10 mouse cellular contexts compared by ENCODE assay signal in the genomic region with DNA sequence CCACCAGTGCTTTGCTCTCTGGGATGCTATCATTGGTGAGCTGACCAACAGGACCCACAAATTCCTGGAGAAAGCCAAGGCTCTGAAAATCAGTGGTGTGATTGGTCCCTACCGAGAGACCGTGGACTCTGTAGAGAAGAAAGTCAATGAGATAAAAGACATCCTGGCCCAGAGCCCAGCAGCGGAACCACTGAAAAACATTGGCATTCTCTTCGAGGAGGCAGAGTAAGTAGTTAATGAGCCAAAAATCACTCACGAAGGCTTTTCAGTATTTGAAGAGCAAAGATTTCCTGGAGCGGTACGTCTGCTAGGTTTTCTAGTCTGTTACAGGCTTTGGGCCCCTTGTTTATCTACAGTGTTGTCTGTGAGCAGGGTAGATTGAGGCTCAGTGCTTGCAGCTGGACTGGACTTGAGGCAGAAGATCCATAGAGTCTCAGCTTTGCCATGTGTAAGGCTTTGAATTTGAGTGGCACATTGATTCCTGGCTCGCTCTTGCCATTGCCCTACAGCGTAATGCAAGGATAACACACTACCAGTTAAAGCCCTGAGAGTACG. TPM values are rescaled to one million over a fixed set of nuclear protein-coding genes. Genes with fewer than 3 reads are reported as not detected.
DNase-seq lines count a peak whose midpoint lies in the region; ATAC-seq and TF ChIP-seq lines count a peak whose summit lies in the region.
"Had no signal": no experiment of that assay in that cellular context is flagged by ENCODE, and none has a peak within 500 bp of the region (broad histone marks: within the 10 kb centered on the region; RNA-seq: fewer than 3 reads in every experiment).

No protein-coding gene starts in this region.

- H3K9me3 ChIP-seq in forebrain, embryonic 16.5 days (ENCODE audit: control insufficient read depth, low read length): no peaks in the 10 kb centered on the region
- H3K9me3 ChIP-seq in forebrain, embryonic 13.5 days (replicated peaks): no peaks in the 10 kb centered on the region

- H3K36me3 ChIP-seq in forebrain, embryonic 16.5 days (ENCODE audit: control insufficient read depth, insufficient read depth): no peaks in the 10 kb centered on the region
- H3K36me3 ChIP-seq in forebrain, embryonic 13.5 days (ENCODE audit: poor library complexity, severe bottlenecking): no peaks in the 10 kb centered on the region; the same call in 1 of the 2 replicates
- H3K36me3 ChIP-seq in kidney, adult 2 months (ENCODE audit: control insufficient read depth, insufficient read depth, low read length): peaks cover 2% of the 10 kb centered on the region

- peaks cover 9% of the 10 kb centered on the region for H3K4me1 ChIP-seq in forebrain, embryonic 16.5 days (replicated peaks; ENCODE audit: control insufficient read depth, insufficient read depth, low read length)
- H3K4me1 ChIP-seq in forebrain, embryonic 13.5 days: peaks cover 7% of the 10 kb centered on the region; the same call in 1 of the 2 replicates
- H3K4me1 ChIP-seq in kidney, adult 2 months (ENCODE audit: control insufficient read depth, insufficient read depth, low read length): peaks cover 14% of the 10 kb centered on the region

- H3K4me3 ChIP-seq in forebrain, embryonic 16.5 days (replicated peaks; ENCODE audit: low read length): no peak overlapping the region
- H3K4me3 ChIP-seq in forebrain, embryonic 13.5 days: no peak overlapping the region
- H3K4me3 ChIP-seq in kidney, adult 2 months (ENCODE audit: insufficient read depth, low read depth, low read length): no peak overlapping the region

- peak; percentile 36 for DNase-seq in kidney, adult 2 months
- DNase-seq in kidney, postnatal 10 days: no peak
- peak; percentile 63 to 66 for DNase-seq in right cerebral cortex, postnatal 10 days (ENCODE audit: low spot score in 2 of 2)
- no peak for DNase-seq in right cerebral cortex, adult 18-20 months
- DNase-seq in ovary, postnatal 14 days (ENCODE audit: low spot score): peak; percentile 36
- DNase-seq: gastrocnemius, postnatal 10 days; lung, postnatal 14 days had no signal

- TF ChIP-seq POLR2A in kidney, adult 2 months (IDR thresholded peaks at IDR 0.05; ENCODE audit: low read depth, low read length): no peak

- H3K27me3 ChIP-seq in forebrain, embryonic 16.5 days (replicated peaks; ENCODE audit: control insufficient read depth, insufficient read depth, low read length): no peaks in the 10 kb centered on the region
- no peaks in the 10 kb centered on the region for H3K27me3 ChIP-seq in forebrain, embryonic 13.5 days
- no peaks in the 10 kb centered on the region for H3K27me3 ChIP-seq in kidney, adult 2 months (replicated peaks; ENCODE audit: control insufficient read depth, insufficient read depth, low read length)

- H3K9ac ChIP-seq in forebrain, embryonic 16.5 days (replicated peaks; ENCODE audit: low read depth, low read length): no peak overlapping the region
- H3K9ac ChIP-seq in forebrain, embryonic 13.5 days: no peak overlapping the region

- no peak overlapping the region for H3K4me2 ChIP-seq in forebrain, embryonic 16.5 days (ENCODE audit: low read length)
- no peak overlapping the region for H3K4me2 ChIP-seq in forebrain, embryonic 13.5 days

- WGBS in forebrain, embryonic 16.5 days: 39% methylated on average over 10 of the region's 10 CpGs
- 67% methylated on average over 10 of the region's 10 CpGs for WGBS in forebrain, embryonic 13.5 days
- 55% methylated on average over 10 of the region's 10 CpGs for WGBS in kidney, adult 2 months

- no peak overlapping the region for H3K27ac ChIP-seq in forebrain, embryonic 16.5 days (ENCODE audit: low read length)
- H3K27ac ChIP-seq in forebrain, embryonic 13.5 days: no peak overlapping the region
- no peak overlapping the region for H3K27ac ChIP-seq in kidney, adult 2 months (ENCODE audit: insufficient read depth, low read depth, low read length)

- no peak for TF ChIP-seq CTCF in kidney, adult 2 months (conservative IDR thresholded peaks at IDR 0.05; ENCODE audit: insufficient read depth, insufficient read length, low read depth, low read length)

- ATAC-seq in forebrain, embryonic 16.5 days: peak; percentile 58
- no peak for ATAC-seq in forebrain, embryonic 13.5 days
- no peak for ATAC-seq in cerebellum, adult (ENCODE audit: insufficient number of reproducible peaks, low FRiP score, low TSS enrichment)

RNA-seq across cellular contexts. Expression of a gene that starts 32.8 kb away (rescaled TPM):
- polyA plus RNA-seq in forebrain, embryonic 16.5 days (2015; fragmentation: Nextera tagmentation; extraction: Ambion mirVana): 121 and 136 TPM in 2 replicates
- polyA plus RNA-seq in forebrain, embryonic 13.5 days (2015; fragmentation: Nextera tagmentation; extraction: Ambion mirVana): 124 and 126 TPM in 2 replicates
- 50.6 and 72.5 TPM in 2 replicates for polyA plus RNA-seq in kidney, adult 2 months (2012; rRNA removed)

RNA-seq across cellular contexts. Expression of a gene that starts 53.5 kb away (rescaled TPM):
- 21.5 and 25.5 TPM in 2 replicates for polyA plus RNA-seq in forebrain, embryonic 16.5 days (2015; fragmentation: Nextera tagmentation; extraction: Ambion mirVana)
- 12.5 and 15.2 TPM in 2 replicates for polyA plus RNA-seq in forebrain, embryonic 13.5 days (2015; fragmentation: Nextera tagmentation; extraction: Ambion mirVana)
- 41.0 and 46.5 TPM in 2 replicates for polyA plus RNA-seq in kidney, adult 2 months (2012; rRNA removed)

Comparison
In these comparisons a context has a peak if more than half of its experiments do, and no peak if none do; other contexts are left out.
1. DNase-seq: peak in kidney, adult 2 months (single experiment), right cerebral cortex, postnatal 10 days (2 of 2) and ovary, postnatal 14 days (single experiment); none in kidney, postnatal 10 days (single experiment) and right cerebral cortex, adult 18-20 months (single experiment).